Mouse (Mus musculus) granulocyte monocyte progenitor cell, adult 5-6 weeks (primary cell): ENCODE results near the gene Rmnd5b. TPM values are rescaled to one million over a fixed set of nuclear protein-coding genes. Genes with fewer than 3 reads are reported as not detected.

Source experiments
- ATAC-seq: replicated peaks from 2 replicates; pipeline ENCODE4 v1.8.0; 2016; ENCODE audit warnings: mild to moderate bottlenecking, moderate TSS enrichment, inconsistent platforms; ENCODE audit not compliant: poor library complexity, severe bottlenecking
- total RNA-seq, 2 experiments: library from RNA; stranded (forward) in 1 of 2; stranded (reverse) in 1 of 2; fragments of 200-712, 200-1000 nt in 1 of 2; fragments of >200 nt in 1 of 2; fragmentation: Nextera tagmentation in 1 of 2; gene quantifications; 2 replicates each; pipeline ENCODE4 v1.2.3; 2014 to 2017

Rmnd5b gene
- total RNA-seq (2014; fragmentation: Nextera tagmentation) (17.9 and 19.2 TPM in 2 replicates), total RNA-seq (2017) (12.8 and 14.1 TPM in 2 replicates)

GRCm38 (mm10) chr11:51635525-51636322, at the start of gene Rmnd5b:
Rmnd5b (minus strand) TSS chr11:51635896.
- ATAC-seq = peak; percentile 36

DNA sequence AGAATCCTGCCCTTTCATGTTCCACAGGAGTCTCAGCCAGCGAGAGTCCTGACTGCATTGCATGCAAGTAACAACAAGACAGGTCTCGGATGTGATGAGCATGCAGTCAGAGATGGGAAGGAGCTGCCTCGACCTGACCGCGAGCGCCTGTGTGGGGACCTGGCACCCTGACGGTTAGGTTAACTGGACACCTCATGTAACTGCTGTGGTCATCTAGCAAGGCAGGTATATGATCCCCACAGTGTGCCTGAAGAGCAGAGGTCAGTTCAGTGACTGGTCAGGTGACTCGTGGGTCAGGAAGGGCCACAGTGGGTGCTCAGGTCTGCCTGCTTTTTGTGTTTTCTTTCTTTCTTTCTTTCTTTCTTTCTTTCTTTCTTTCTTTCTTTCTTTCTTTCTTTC, 46.3 kb upstream of the Rmnd5b start:
- ATAC-seq = no peak

GRCm38 (mm10) chr11:51681324-51681975, 45.8 kb upstream of the Rmnd5b start:
- peak; percentile 75 for ATAC-seq

GRCm38 (mm10) chr11:51679466-51679865, 43.8 kb upstream of the Rmnd5b start:
- ATAC-seq = no peak

GRCm38 (mm10) chr11:51677737-51678418, 42.2 kb upstream of the Rmnd5b start:
- peak; percentile 82 for ATAC-seq

- no peak for ATAC-seq
Measured at GRCm38 (mm10) chr11:51675386-51675785, 39.7 kb upstream of the Rmnd5b start.

GRCm38 (mm10) chr11:51673291-51673690, 37.6 kb upstream of the Rmnd5b start:
- ATAC-seq = no peak

DNA sequence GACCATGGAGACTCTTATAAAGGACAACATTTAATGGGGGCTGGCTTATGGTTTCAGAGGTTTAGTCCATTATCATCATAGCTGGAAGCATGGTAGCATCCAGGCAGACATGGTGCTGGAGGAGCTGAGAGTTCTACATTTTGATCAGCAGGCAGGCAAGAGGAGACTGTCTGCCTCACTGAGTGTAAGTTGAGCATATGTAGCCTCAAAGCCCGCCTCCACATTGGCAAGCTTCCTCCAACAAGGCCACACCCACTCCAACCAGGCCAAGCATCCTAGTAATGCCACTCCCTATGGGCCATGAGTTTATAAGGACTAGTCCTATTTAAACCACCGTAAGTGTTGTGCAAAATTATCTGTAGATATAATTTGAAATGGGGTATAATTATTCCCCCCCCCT, 35.7 kb upstream of the Rmnd5b start:
- no peak for ATAC-seq

DNA sequence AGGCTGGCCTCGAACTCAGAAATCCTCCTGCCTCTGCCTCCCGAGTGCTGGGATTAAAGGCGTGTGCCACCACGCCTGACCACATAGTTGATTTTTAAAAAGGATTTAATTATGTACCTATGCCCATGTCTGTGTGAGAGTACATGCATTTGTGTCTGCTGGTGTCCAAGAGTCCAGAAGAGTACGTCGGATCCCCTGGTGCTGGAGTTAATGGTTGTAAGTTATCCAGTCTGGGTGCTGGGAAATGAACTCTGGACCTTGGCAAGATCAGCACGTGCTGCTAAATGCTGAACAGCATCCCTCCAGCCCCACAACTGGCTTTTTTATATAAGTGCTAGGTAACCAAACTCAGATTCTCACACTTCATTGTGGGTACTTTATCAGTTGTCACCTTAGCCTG, 35.1 kb upstream of the Rmnd5b start:
- no peak for ATAC-seq

DNA sequence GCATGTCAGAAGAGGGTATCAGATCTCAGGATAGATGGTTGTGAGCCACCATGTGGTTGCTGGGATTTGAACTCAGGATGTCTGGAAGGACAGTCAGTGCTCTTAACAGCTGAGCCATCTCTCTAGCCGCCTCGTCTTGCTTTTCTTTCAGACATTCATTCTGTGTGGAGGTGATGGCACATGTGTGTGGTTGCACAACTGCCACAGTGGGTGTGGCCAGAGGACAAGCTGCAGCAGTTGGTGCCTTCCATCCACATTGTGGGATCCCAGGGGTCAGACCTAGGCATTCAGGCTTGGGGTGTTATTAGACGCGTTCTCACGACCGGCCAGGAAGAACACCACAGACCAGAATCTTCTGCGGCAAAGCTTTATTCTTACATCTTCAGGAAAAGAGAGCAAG, 29.1 kb upstream of the Rmnd5b start:
- ATAC-seq = 0 out of 2 replicates have a peak, but pooled peaks have one; percentile 37

- ATAC-seq = no peak
Measured at GRCm38 (mm10) chr11:51662632-51663031, 26.9 kb upstream of the Rmnd5b start.

DNA sequence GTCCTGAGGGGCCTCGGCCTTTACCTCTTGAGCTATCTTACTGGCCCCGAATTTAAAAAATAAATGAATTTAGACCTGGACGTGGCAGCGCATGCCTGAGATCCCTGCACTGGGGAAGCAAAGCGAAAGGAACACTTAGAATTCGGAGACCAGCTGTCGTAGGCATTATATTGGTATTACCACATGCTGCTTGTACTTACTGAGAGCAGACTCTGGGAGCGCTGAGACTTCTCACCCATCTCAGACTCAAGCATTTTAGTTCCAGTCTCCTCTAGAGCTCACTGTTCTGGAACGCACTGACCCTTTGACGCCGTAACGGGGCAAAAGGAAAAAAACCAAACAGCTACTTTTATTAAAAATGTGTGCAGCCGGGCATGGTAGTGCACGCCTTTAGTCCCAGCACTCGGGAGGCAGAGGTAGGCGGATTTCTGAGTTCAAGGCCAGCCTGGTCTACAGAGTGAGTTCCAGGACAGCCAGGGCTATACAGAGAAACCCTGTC, 26.2 kb upstream of the Rmnd5b start:
- no peak for ATAC-seq

- 0 out of 2 replicates have a peak, but pooled peaks have one; percentile 30 for ATAC-seq
Measured at GRCm38 (mm10) chr11:51658705-51659104, 23.0 kb upstream of the Rmnd5b start.

DNA sequence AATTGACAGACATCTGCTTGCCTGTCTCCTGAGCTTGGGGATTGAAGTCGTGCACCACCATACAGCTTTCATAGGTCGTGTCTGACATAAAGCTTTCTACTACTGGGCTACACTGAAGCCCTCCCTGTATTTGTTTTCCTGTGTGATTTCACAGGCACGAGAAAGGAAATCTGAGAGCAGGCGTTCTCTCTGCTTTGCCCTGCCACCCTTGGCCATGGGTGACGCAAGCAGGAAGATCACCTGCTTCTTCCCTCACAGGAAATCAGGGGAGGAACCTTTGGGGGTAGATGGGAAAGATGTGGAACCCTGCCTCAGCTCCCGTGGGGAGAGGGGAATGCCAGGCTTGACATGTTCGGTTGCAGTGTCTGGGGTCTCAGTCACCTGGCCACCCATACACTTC, 22.6 kb upstream of the Rmnd5b start:
- no peak for ATAC-seq

DNA sequence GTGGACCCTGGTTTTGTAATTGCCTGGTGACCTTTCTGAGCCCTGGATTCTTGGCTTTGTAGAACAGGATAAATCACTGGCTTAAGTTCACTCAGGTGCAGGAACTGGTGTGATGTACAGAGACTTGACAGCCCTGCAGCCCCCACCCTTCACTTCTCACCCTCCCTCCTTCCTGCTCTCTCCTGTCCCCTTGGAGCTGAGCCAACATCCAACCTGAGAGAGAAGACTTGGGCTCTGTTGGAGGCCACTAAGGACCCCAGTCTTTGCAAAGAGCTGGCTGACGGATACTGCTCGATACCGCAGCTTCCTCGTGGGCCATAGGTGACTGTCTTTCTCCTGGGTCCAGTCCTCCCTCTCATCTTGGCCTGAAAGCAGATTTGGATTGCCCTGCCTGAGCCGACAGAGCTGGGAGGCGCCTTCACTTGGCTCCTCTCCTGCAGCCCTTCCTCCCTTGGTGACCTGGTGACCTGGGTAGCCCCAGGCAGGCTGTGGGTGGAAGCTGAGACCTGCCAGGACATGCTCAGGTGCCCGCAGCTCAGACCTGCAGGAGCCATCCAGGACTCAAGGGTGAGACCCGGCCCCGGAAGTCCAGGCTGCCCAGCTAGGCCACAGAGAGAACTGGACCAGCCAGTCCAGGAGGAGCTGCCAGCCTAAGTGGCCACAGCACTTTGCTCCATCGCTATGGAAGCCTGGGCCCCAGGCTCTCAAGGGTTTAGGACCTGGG, 21.3 kb upstream of the Rmnd5b start:
- no peak for ATAC-seq

DNA sequence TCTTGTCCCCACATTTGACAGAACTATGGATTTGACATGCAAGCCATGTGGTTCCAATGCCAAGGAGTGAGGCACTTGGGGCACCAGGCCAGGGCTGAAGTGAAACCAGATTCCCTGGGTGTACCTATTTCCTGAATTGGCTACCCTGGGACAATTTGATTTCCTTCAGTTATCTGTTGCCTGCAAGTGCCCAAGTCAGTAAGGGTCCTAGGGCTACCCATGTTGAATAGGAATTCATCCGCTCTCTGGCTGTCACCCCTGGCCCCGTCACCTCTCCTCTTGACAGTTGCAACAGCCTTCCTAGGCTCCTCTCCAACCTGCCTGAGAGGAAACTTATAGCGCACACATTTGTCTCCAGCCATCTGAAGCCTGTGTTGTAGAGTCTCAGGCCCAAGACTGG, 19.2 kb upstream of the Rmnd5b start:
- ATAC-seq = no peak

GRCm38 (mm10) chr11:51653736-51654135, 18.0 kb upstream of the Rmnd5b start:
- no peak for ATAC-seq

DNA sequence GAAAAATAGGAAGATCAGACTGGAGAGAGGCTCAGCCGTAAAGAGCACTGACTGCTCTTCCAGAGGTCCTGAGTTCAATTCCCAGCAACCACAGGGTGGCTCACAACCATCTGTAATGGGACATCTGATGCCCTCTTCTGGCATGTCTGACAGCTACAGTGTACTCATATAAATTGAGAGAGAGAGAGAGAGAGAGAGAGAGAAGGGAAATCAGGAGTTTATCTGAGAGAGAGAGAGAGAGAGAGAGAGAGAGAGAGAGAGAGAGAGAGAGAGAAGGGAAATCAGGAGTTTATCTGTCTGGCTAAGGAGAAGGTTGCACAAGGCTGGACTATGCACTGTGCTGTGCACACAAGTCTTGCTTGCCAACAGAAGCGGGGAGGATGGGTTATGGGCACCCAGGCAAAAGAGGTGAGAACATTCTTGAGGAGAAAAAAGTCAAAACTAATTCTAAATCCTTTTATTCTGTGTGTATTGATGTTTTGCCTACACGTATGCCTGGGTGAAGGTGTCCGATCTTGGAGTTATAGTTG, 17.3 kb upstream of the Rmnd5b start:
- no peak for ATAC-seq

DNA sequence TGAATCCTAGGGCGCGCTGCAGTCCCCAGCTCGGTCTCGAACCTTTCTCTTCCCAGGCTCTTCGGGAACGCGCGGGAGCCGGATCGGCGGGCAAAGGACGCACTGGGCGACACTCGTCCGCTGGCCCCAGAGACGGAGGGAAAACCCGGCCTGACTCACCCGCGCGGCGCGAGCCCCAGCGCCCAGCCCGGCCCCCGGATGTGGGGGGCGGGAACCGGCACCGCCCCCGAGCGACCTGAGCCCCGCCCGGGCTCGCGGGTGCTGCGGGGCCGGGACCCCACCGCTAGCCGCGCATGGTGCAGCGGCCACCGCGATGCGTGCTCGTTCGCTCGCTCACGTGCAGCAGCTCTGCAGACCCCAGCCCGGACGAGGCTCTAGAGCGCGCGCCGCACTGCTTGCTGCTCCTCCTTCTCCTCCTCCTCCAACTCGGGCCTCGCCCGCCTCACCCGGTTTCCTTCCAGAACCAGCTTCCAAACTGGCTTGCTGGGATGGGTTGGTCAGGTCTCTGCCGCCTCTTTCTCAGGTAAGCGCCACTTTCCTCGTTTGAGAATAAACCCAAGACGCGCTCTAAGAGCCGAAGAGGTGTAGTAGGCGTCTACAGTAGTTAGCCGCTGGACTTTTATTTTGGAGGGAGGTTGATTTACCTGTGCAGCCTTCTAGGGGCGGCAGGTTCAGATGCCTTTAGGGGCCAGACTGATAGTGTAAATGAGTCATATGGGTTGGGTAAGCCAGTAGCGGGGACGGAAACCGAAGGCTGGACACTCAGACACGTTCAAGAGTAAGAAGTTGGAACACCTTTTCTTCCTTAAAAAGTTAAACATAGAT, 15.2 kb upstream of the Rmnd5b start, which contains the start of the genes N4bp3 and D930048N14Rik:
Gene N4bp3 (minus strand): TSS at position 152 of the 825 bp plus-strand sequence.
Gene D930048N14Rik (plus strand): TSS at position 264 of the 825 bp plus-strand sequence.
- ATAC-seq = peak; percentile 74
